Comparison of ENCODE assay signal across 7 mouse cellular contexts in genomic region chr6:52064176-52065015, GRCm38 (mm10). TPM values are rescaled to one million over a fixed set of nuclear protein-coding genes. Genes with fewer than 3 reads are reported as not detected.
A peak's percentile ranks its signal among the peaks of the same experiment; 100 is the strongest.
DNase-seq lines count a peak whose midpoint lies in the region; ATAC-seq lines count a peak whose summit lies in the region.

No protein-coding gene starts in this region.

- DNase-seq in midbrain, embryonic 11.5 days (ENCODE audit: low spot score, missing footprints): no peak
- DNase-seq in heart, postnatal 36 days: peak; percentile 16 to 34
- peak; percentile 29 to 51 for DNase-seq in left cerebral cortex, postnatal 10 days (ENCODE audit: extremely low spot score in 1 of 2, low spot score in 2 of 2)
- DNase-seq in embryo, embryonic 10.5 days (ENCODE audit: low spot score): no peak

- no peak for ATAC-seq in midbrain, embryonic 12.5 days (ENCODE audit: low FRiP score, low read depth)
- ATAC-seq in midbrain, embryonic 11.5 days (ENCODE audit: low FRiP score): no peak
- ATAC-seq in common myeloid progenitor, adult 5-6 weeks (replicated peaks; ENCODE audit: low read depth, poor library complexity, severe bottlenecking): peak; percentile 25; the same call in 1 of the 2 replicates
- no peak for ATAC-seq in neural tube, embryonic 13.5 days (ENCODE audit: low read depth)

- H3K27ac ChIP-seq in midbrain, embryonic 12.5 days (replicated peaks): peak overlapping the region; percentile 20; the same call in 1 of the 2 replicates
- no peak overlapping the region for H3K27ac ChIP-seq in midbrain, embryonic 11.5 days (ENCODE audit: low read depth, low read length)
- peak overlapping the region; percentile 43 for H3K27ac ChIP-seq in neural tube, embryonic 13.5 days (replicated peaks)

- 76% methylated on average over 13 of the region's 13 CpGs for WGBS in midbrain, embryonic 12.5 days
- 82% methylated on average over 13 of the region's 13 CpGs for WGBS in midbrain, embryonic 11.5 days
- WGBS in neural tube, embryonic 13.5 days: 53% methylated on average over 13 of the region's 13 CpGs

- no peak overlapping the region for H3K4me2 ChIP-seq in midbrain, embryonic 12.5 days (replicated peaks)
- H3K4me2 ChIP-seq in midbrain, embryonic 11.5 days: no peak overlapping the region
- H3K4me2 ChIP-seq in neural tube, embryonic 13.5 days: no peak overlapping the region

- no peaks in the 10 kb centered on the region for H3K36me3 ChIP-seq in midbrain, embryonic 12.5 days
- no peaks in the 10 kb centered on the region for H3K36me3 ChIP-seq in midbrain, embryonic 11.5 days (ENCODE audit: control insufficient read depth, insufficient read depth, low read length)
- H3K36me3 ChIP-seq in neural tube, embryonic 13.5 days: no peaks in the 10 kb centered on the region

- 0 out of 2 replicates have a peak, but pooled peaks cover 7% of the 10 kb centered on the region for H3K27me3 ChIP-seq in midbrain, embryonic 12.5 days
- no peaks in the 10 kb centered on the region for H3K27me3 ChIP-seq in midbrain, embryonic 11.5 days (ENCODE audit: control insufficient read depth, insufficient read depth, low read length)
- no peaks in the 10 kb centered on the region for H3K27me3 ChIP-seq in neural tube, embryonic 13.5 days

- peaks cover 13% of the 10 kb centered on the region for H3K4me1 ChIP-seq in midbrain, embryonic 12.5 days
- no peaks in the 10 kb centered on the region for H3K4me1 ChIP-seq in midbrain, embryonic 11.5 days (ENCODE audit: control insufficient read depth, insufficient read depth, low read length)
- H3K4me1 ChIP-seq in neural tube, embryonic 13.5 days (replicated peaks): peaks cover 20% of the 10 kb centered on the region

- intact Hi-C loops in heart, postnatal 36 days (cut with DNase I): no loop called here
- intact Hi-C loops in left cerebral cortex, postnatal 10 days (cut with DNase I): no loop called here

- H3K9ac ChIP-seq in midbrain, embryonic 12.5 days (replicated peaks): no peak overlapping the region
- no peak overlapping the region for H3K9ac ChIP-seq in midbrain, embryonic 11.5 days (ENCODE audit: low read length)
- no peak overlapping the region for H3K9ac ChIP-seq in neural tube, embryonic 13.5 days

- no peaks in the 10 kb centered on the region for H3K9me3 ChIP-seq in midbrain, embryonic 12.5 days
- no peaks in the 10 kb centered on the region for H3K9me3 ChIP-seq in midbrain, embryonic 11.5 days (ENCODE audit: control insufficient read depth, low read length)
- no peaks in the 10 kb centered on the region for H3K9me3 ChIP-seq in neural tube, embryonic 13.5 days

- H3K4me3 ChIP-seq in midbrain, embryonic 12.5 days: no peak overlapping the region
- H3K4me3 ChIP-seq in midbrain, embryonic 11.5 days (ENCODE audit: low read depth, low read length): no peak overlapping the region
- no peak overlapping the region for H3K4me3 ChIP-seq in neural tube, embryonic 13.5 days

RNA-seq across cellular contexts. Expression of gene Skap2, which starts 52.0 kb away (rescaled TPM):
- 6.8 and 7.9 TPM in 2 replicates for polyA plus RNA-seq in midbrain, embryonic 12.5 days (2016; fragmentation: Nextera tagmentation; extraction: Ambion mirVana)
- polyA plus RNA-seq in midbrain, embryonic 11.5 days (2014; fragmentation: Nextera tagmentation; extraction: Ambion mirVana): 8.5 and 10.0 TPM in 2 replicates
- total RNA-seq in common myeloid progenitor, adult 5-6 weeks (2017): 127 and 171 TPM in 2 replicates
- total RNA-seq in heart, postnatal 36 days (2021): 1 to 10 TPM; 8.0 to 8.2 TPM
- total RNA-seq in left cerebral cortex, postnatal 10 days (2021): 1 to 10 TPM; 6.4 to 7.7 TPM
- 37.0 and 44.6 TPM in 2 replicates for polyA plus RNA-seq in neural tube, embryonic 13.5 days (2015; fragmentation: Nextera tagmentation; extraction: Ambion mirVana)

Comparison
In these comparisons a context has a peak if more than half of its experiments do, and no peak if none do; other contexts are left out.
1. DNase-seq: peak in heart, postnatal 36 days (2 of 2) and left cerebral cortex, postnatal 10 days (2 of 2); none in midbrain, embryonic 11.5 days (single experiment) and embryo, embryonic 10.5 days (single experiment).
2. RNA of gene Skap2, which starts 52.0 kb away (total RNA-seq): 127 to 171 TPM in common myeloid progenitor, adult 5-6 weeks; 8.0 to 8.2 TPM in heart, postnatal 36 days and 6.4 to 7.7 TPM in left cerebral cortex, postnatal 10 days; every median in the first group is over 10 times any median in the second.